Mouse (Mus musculus) forebrain, embryonic 14.5 days (tissue): ENCODE results near the gene Osbpl10. TPM values are rescaled to one million over a fixed set of nuclear protein-coding genes. Genes with fewer than 3 reads are reported as not detected.

ENCODE experiments used
- ATAC-seq: fragments of 200-750 bp; cut with Nextera tagmentation; 2 replicates; pipeline ENCODE4 v1.8.0; 2017; ENCODE audit warnings: mild to moderate bottlenecking, moderate library complexity
- DNase-seq: peaks from one replicate; pipeline ENCODE4 v3.0.0-alpha.2; 2015; ENCODE audit warnings: low spot score
- H3K27ac ChIP-seq: fragments of 300-500 bp; sonication (generic); 2 replicates; pipeline ENCODE4 v1.5.1; 2014; ENCODE audit warnings: low read depth, mild to moderate bottlenecking, control low read depth, low read length, moderate library complexity
- H3K27me3 ChIP-seq: fragments of 300-500 bp; sonication (generic); replicated peaks from 2 replicates; pipeline ENCODE4 v1.6.1; 2014; ENCODE audit warnings: low read length, control low read depth, mixed read lengths; ENCODE audit not compliant: control insufficient read depth, insufficient read depth
- H3K36me3 ChIP-seq: fragments of 300-500 bp; sonication (generic); 2 replicates; pipeline ENCODE4 v1.6.1; 2014; ENCODE audit warnings: low read length, control low read depth; ENCODE audit not compliant: control insufficient read depth, insufficient read depth
- H3K4me1 ChIP-seq: fragments of 300-500 bp; sonication (generic); 2 replicates; pipeline ENCODE4 v1.6.1; 2014; ENCODE audit warnings: antibody characterized with exemption, low read length, control low read depth; ENCODE audit not compliant: control insufficient read depth, insufficient read depth
- H3K4me2 ChIP-seq: fragments of 300-500 bp; sonication (generic); 2 replicates; pipeline ENCODE4 v1.6.1; 2014; ENCODE audit warnings: mild to moderate bottlenecking, control low read depth, low read length
- H3K4me3 ChIP-seq: fragments of 300-500 bp; sonication (generic); 2 replicates; pipeline ENCODE4 v1.5.1; 2014; ENCODE audit warnings: low read depth, low read length, control low read depth
- H3K9ac ChIP-seq: fragments of 300-500 bp; sonication (generic); 2 replicates; pipeline ENCODE4 v1.6.1; 2014; ENCODE audit warnings: mild to moderate bottlenecking, low read length, control low read depth, moderate library complexity
- H3K9me3 ChIP-seq: fragments of 300-500 bp; sonication (generic); replicated peaks from 2 replicates; pipeline ENCODE4 v1.6.1; 2016; ENCODE audit warnings: low read length, control low read depth, mixed read lengths; ENCODE audit not compliant: control insufficient read depth
- WGBS: fragments of 180-500 bp; shearing (Covaris S2); extraction: QIAGEN DNeasy Blood & Tissue Kit; methylation state at CpG from one replicate; pipeline ENCODE4 v1.1.7; 2014; 5-methylcytosine and 5-hydroxymethylcytosine counted together
- polyA plus RNA-seq: library from polyadenylated mRNA; unstranded; fragments of >200 nt; fragmentation: Nextera tagmentation; extraction: Ambion mirVana; gene quantifications from 2 replicates; pipeline ENCODE4 v1.2.1, GENCODE M21; 2014

Gene Osbpl10
- 1.4 and 1.7 TPM in 2 replicates for polyA plus RNA-seq

DNA sequence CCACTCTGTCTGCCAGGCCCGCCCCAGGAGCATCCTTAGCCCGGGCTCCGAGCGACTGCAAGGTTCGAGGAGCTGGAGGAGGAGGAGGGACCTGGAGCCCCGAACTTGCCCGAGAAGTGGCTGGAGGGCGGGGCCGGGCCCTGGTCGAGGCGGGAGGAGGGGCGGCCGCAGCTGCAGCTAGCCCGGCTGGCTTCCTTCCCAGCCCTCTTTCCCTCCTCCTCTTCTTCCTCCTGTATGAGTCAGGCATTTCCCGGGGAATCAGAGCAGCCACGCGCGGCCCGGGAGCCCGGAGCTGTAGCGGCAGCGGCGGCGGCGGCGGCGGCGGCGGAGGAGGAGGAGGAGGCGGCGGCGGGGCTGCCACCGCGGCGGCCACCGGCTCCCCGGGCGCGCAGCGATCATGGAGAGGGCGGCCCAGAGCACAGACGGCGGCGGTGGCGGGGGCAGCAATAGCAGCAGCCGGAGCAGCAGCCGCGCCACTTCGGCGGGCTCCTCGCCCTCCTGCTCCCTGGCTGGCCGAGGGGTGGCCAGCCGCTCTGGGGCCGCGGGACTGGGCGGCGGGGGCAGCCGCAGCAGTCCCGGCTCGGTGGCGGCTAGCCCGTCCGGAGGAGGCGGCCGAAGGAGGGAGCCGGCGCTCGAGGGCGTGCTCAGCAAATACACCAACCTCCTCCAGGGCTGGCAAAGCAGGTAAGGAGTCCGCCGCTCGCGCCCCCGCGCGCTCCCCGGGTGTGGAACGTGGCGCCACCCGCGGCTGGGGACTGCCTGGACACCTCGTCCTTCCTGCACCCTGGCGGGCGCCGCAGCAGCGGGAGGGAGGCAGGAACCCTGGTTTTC lies at the start of gene Osbpl10:
Osbpl10 (plus strand) TSS at position 289 of the 831 bp plus-strand sequence.
- under 1% methylated on average over 57 of the region's 86 CpGs for WGBS
- Histone ChIP-seq H3K27ac (peak within 1 kb of the TSS; percentile 78), H3K4me3 (peak within 1 kb of the TSS; percentile 76), H3K4me2 (peak within 1 kb of the TSS; percentile 92), H3K9me3 (no peaks in the 10 kb centered on the region), H3K27me3 (no peaks in the 10 kb centered on the region), H3K36me3 (no peaks in the 10 kb centered on the region), H3K9ac (peak within 1 kb of the TSS; percentile 80), H3K4me1 (peaks cover 8% of the 10 kb centered on the region; the same call in 1 of the 2 replicates)
- DNase-seq, result peak; percentile 81
- peak; percentile 86 for ATAC-seq

DNA sequence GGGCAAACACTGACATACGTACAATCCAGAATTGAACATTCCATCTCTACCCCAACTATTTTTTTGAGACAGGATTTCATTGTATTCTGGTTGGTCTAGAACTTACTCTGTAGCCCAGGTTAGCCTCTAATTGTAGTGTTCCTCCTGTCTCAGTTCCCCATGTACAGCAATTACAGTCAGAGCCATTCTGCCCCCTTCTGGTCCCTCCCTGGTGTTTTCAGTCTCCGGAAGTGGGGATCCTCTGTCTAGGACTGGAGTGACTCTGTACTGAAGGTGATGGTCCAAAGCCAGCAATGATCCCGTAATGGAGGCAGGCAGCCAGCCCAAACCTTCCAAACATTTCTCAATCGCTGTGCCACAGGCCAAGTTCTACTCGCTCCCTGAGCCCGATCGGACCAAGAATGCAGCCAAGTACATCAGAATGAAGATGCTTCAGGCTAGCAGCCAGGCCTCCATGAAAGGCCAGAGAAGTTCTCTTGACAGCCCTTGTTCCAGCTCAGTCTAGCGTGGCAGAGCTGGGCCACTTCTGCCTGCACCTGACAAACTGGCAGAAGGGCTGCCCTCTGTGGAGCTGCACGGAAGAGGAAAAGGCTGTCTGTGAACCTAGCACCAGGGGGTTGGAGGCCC lies 47.8 kb upstream of the Osbpl10 start:
- Histone ChIP-seq H3K9me3 (no peaks in the 10 kb centered on the region), H3K27me3 (no peaks in the 10 kb centered on the region), H3K36me3 (no peaks in the 10 kb centered on the region), H3K9ac (no peak overlapping the region), H3K4me2 (no peak overlapping the region), H3K4me3 (no peak overlapping the region), H3K27ac (no peak overlapping the region), H3K4me1 (peaks cover 6% of the 10 kb centered on the region)
- DNase-seq (peak; percentile 68), ATAC-seq (no peak)
- 53% methylated on average over 9 of the region's 9 CpGs for WGBS

DNA sequence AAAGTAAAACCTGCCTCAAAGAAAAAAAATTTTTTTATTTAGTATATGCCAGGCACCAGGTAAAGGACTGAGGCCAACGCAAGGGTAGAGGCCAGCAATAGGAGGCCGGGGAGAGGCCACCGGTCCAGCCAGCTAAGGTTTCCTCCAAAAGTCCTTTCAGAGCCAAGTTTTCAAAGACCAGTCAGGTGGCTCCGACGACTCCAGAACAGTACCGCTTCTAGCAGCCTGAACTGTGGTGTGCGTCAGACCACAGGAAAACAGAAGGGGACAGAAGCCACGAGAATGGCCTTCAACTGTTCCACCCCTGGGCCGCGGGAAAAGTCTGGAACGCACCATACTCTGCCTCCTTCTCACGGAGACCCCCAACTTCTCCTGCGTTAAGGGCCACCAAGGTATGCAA lies 45.8 kb upstream of the Osbpl10 start:
- DNase-seq (no peak), ATAC-seq (no peak)
- H3K4me1 ChIP-seq, result peaks cover 6% of the 10 kb centered on the region
- H3K4me2 ChIP-seq, result peak overlapping the region; percentile 97
- H3K36me3 ChIP-seq, result no peaks in the 10 kb centered on the region
- peak overlapping the region; percentile 73 for H3K4me3 ChIP-seq
- no peak overlapping the region for H3K27ac ChIP-seq
- peak overlapping the region; percentile 75 for H3K9ac ChIP-seq
- no peaks in the 10 kb centered on the region for H3K9me3 ChIP-seq
- no peaks in the 10 kb centered on the region for H3K27me3 ChIP-seq
- WGBS, result 26% methylated on average over 13 of the region's 13 CpGs

- no peaks in the 10 kb centered on the region for H3K27me3 ChIP-seq
- H3K9ac ChIP-seq, result peak overlapping the region; percentile 75
- ATAC-seq (peak; percentile 47), DNase-seq (peak; percentile 25)
- peak overlapping the region; percentile 97 for H3K4me2 ChIP-seq
- WGBS, result under 1% methylated on average over 50 of the region's 50 CpGs
- no peaks in the 10 kb centered on the region for H3K36me3 ChIP-seq
- H3K4me1 ChIP-seq, result peaks cover 6% of the 10 kb centered on the region
- no peaks in the 10 kb centered on the region for H3K9me3 ChIP-seq
- H3K4me3 ChIP-seq, result peak overlapping the region; percentile 73
- peak overlapping the region; percentile 52; the same call in 1 of the 2 replicates for H3K27ac ChIP-seq
Observed at GRCm38 (mm10) chr9:114933037-114933722, 45.2 kb upstream of the Osbpl10 start.

- H3K9ac ChIP-seq, result peak within 1 kb of the TSS; percentile 75
- H3K4me2 ChIP-seq, result peak within 1 kb of the TSS; percentile 97
- DNase-seq, result peak; percentile 92
- under 1% methylated on average over 30 of the region's 30 CpGs for WGBS
- ATAC-seq, result peak; percentile 98
- H3K36me3 ChIP-seq, result no peaks in the 10 kb centered on the region
- H3K4me1 ChIP-seq, result peaks cover 6% of the 10 kb centered on the region
- no peaks in the 10 kb centered on the region for H3K9me3 ChIP-seq
- H3K27me3 ChIP-seq, result no peaks in the 10 kb centered on the region
- H3K27ac ChIP-seq, result peak within 1 kb of the TSS; percentile 52; the same call in 1 of the 2 replicates
- H3K4me3 ChIP-seq, result peak within 1 kb of the TSS; percentile 73
Observed at GRCm38 (mm10) chr9:114933723-114934171, 44.6 kb upstream of the Osbpl10 start, which contains the start of gene Gpd1l. Gene Gpd1l, minus strand, starts transcription at chr9:114933987.

GRCm38 (mm10) chr9:114934231-114934630 lies 44.1 kb upstream of the Osbpl10 start:
- no peak overlapping the region for H3K27ac ChIP-seq
- ATAC-seq, result no peak; the same call in 1 of the 2 replicates
- peak overlapping the region; percentile 73; the same call in 1 of the 2 replicates for H3K4me3 ChIP-seq
- WGBS, result 67% methylated on average over 11 of the region's 11 CpGs
- no peaks in the 10 kb centered on the region for H3K36me3 ChIP-seq
- H3K4me2 ChIP-seq, result peak overlapping the region; percentile 97
- H3K4me1 ChIP-seq, result peaks cover 6% of the 10 kb centered on the region
- no peak overlapping the region for H3K9ac ChIP-seq
- H3K27me3 ChIP-seq, result no peaks in the 10 kb centered on the region
- DNase-seq, result no peak
- no peaks in the 10 kb centered on the region for H3K9me3 ChIP-seq

GRCm38 (mm10) chr9:114935321-114935720 lies 43.0 kb upstream of the Osbpl10 start:
- no peaks in the 10 kb centered on the region for H3K36me3 ChIP-seq
- peaks cover 6% of the 10 kb centered on the region for H3K4me1 ChIP-seq
- H3K9ac ChIP-seq, result no peak overlapping the region
- no peak overlapping the region for H3K27ac ChIP-seq
- WGBS, result 84% methylated on average over 4 of the region's 4 CpGs
- DNase-seq (no peak), ATAC-seq (no peak)
- H3K9me3 ChIP-seq, result no peaks in the 10 kb centered on the region
- no peaks in the 10 kb centered on the region for H3K27me3 ChIP-seq
- no peak overlapping the region for H3K4me2 ChIP-seq
- H3K4me3 ChIP-seq, result no peak overlapping the region

GRCm38 (mm10) chr9:114936687-114937086 lies 41.7 kb upstream of the Osbpl10 start:
- ATAC-seq, result no peak
- Histone ChIP-seq H3K27ac (no peak overlapping the region), H3K36me3 (no peaks in the 10 kb centered on the region), H3K9ac (no peak overlapping the region), H3K27me3 (no peaks in the 10 kb centered on the region), H3K4me1 (peaks cover 6% of the 10 kb centered on the region), H3K4me2 (no peak overlapping the region), H3K4me3 (no peak overlapping the region), H3K9me3 (no peaks in the 10 kb centered on the region)
- DNase-seq, result no peak
- WGBS, result 83% methylated on average over 2 of the region's 2 CpGs
